Mouse (Mus musculus): ENCODE results near the gene Plekha7. TPM values are rescaled to one million over a fixed set of nuclear protein-coding genes. Genes with fewer than 3 reads are reported as not detected.
A peak's percentile ranks its signal among the peaks of the same experiment; 100 is the strongest.

Gene Plekha7
- polyA plus RNA-seq, 1 experiment from 2014 or later, result 5.4 TPM

GRCm38 (mm10) chr7:116245815-116246695 is 62.1 kb downstream of the Plekha7 start:
- Histone ChIP-seq H3K4me3 (replicated peaks) (no peak overlapping the region), H3K9me3 (replicated peaks) (0 out of 2 replicates have a peak, but pooled peaks cover 4% of the 10 kb centered on the region), H3K4me2 (peak overlapping the region; percentile 44), H3K4me1 (peaks cover 32% of the 10 kb centered on the region), H3K9ac (replicated peaks) (no peak overlapping the region), H3K27ac (replicated peaks) (peak overlapping the region; percentile 54; the same call in 1 of the 2 replicates), H3K27me3 (replicated peaks) (no peaks in the 10 kb centered on the region), H3K36me3 (no peaks in the 10 kb centered on the region)
- ATAC-seq (ENCODE audit: low FRiP score), result peak; percentile 30; the same call in 1 of the 2 replicates
- 20% methylated on average over 15 of the region's 15 CpGs for WGBS

DNA sequence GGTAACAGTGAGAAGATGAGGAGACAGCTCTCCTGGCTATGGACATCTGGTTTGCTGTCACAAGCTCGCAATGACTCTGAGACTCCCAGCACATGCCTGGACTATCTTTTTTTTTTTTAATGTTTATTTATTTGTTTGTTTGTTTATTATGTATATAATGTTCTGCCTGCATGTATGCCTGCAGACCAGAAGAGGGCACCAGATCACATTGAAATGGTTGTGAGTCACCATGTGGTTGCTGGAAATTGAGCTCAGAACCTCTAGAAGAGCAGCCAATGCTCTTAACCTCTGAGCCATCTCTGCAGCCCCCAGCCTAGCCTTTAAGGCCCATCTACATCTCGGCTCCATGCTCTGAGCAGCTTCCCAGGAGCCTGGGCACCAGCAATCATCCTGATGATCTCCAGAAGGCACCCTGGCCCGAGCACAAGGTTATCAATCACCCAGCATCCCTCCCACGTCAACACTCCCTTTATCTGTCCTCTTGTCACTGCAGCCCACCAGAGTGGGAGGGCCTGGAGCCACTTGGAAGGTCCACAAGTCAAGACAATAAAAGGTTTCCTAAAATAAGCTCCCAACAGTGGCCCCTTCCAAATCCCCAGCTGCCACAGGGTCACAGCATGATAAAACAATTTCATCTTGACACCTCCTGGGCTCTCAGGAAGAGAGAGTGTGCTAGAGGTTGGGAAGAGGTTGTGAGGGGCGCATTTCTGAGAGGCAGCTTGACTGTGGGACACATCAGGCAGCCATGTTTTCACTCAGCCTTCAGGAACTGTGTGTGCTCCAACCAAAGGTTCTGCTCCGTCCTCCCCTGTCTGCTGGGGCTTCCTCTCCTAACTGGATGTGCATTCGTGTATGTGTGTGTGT is 63.6 kb downstream of the Plekha7 start:
- ATAC-seq (ENCODE audit: low FRiP score), result no peak
- H3K9me3 ChIP-seq (replicated peaks), result 0 out of 2 replicates have a peak, but pooled peaks cover 4% of the 10 kb centered on the region
- H3K9ac ChIP-seq (replicated peaks), result no peak overlapping the region
- no peak overlapping the region for H3K4me3 ChIP-seq (replicated peaks)
- no peak overlapping the region for H3K4me2 ChIP-seq
- no peaks in the 10 kb centered on the region for H3K27me3 ChIP-seq (replicated peaks)
- WGBS, result 36% methylated on average over 7 of the region's 7 CpGs
- no peaks in the 10 kb centered on the region for H3K36me3 ChIP-seq
- H3K4me1 ChIP-seq, result peaks cover 36% of the 10 kb centered on the region
- no peak overlapping the region for H3K27ac ChIP-seq (replicated peaks)

GRCm38 (mm10) chr7:116242810-116243209 is 65.4 kb downstream of the Plekha7 start:
- no peak for ATAC-seq (ENCODE audit: low FRiP score)

DNA sequence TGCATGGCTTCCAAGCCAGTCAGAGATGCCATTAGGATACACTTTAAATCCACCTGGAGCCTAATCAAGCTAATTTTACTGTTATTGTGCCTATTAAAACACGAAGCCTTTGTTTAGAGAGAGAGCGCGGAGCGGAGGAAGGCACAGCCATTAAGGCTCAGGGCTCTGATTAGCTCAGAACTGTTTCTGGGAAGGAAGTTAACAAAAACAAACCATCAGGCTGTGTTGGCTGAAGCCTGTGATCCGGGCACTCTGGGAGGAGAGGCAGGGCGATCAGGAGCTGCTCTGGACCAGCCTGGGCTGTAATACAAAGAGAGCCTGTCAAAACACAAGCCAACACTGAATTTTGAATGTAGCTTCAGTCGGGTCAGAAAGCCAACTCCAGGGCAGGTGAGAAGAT is 66.6 kb downstream of the Plekha7 start:
- Histone ChIP-seq H3K27me3 (replicated peaks) (peaks cover 7% of the 10 kb centered on the region; the same call in 1 of the 2 replicates), H3K36me3 (no peaks in the 10 kb centered on the region), H3K4me1 (peaks cover 48% of the 10 kb centered on the region), H3K27ac (replicated peaks) (0 out of 2 replicates have a peak overlapping the region, but pooled peaks have one; percentile 23), H3K9ac (replicated peaks) (no peak overlapping the region), H3K4me2 (peak overlapping the region; percentile 26), H3K9me3 (replicated peaks) (no peaks in the 10 kb centered on the region), H3K4me3 (replicated peaks) (no peak overlapping the region)
- 22% methylated on average over 7 of the region's 7 CpGs for WGBS
- ATAC-seq (ENCODE audit: low FRiP score), result no peak

More at GRCm38 (mm10) chr7:116242810-116243209, 65.4 kb downstream of the Plekha7 start:
- Histone ChIP-seq H3K4me2 (no peak overlapping the region), H3K36me3 (no peaks in the 10 kb centered on the region), H3K4me1 (peaks cover 42% of the 10 kb centered on the region), H3K4me3 (replicated peaks) (no peak overlapping the region), H3K9me3 (replicated peaks) (no peaks in the 10 kb centered on the region), H3K9ac (replicated peaks) (no peak overlapping the region), H3K27ac (replicated peaks) (no peak overlapping the region), H3K27me3 (replicated peaks) (peaks cover 7% of the 10 kb centered on the region; the same call in 1 of the 2 replicates)
- 90% methylated on average over 3 of the region's 3 CpGs for WGBS

GRCm38 (mm10) chr7:116240791-116241474 is 67.2 kb downstream of the Plekha7 start:
- Histone ChIP-seq H3K36me3 (no peaks in the 10 kb centered on the region), H3K4me3 (replicated peaks) (no peak overlapping the region), H3K27ac (replicated peaks) (no peak overlapping the region), H3K27me3 (replicated peaks) (peaks cover 13% of the 10 kb centered on the region; the same call in 1 of the 2 replicates), H3K4me2 (no peak overlapping the region), H3K9ac (replicated peaks) (no peak overlapping the region), H3K9me3 (replicated peaks) (no peaks in the 10 kb centered on the region), H3K4me1 (peaks cover 49% of the 10 kb centered on the region)
- 63% methylated on average over 12 of the region's 12 CpGs for WGBS
- no peak for ATAC-seq (ENCODE audit: low FRiP score)

GRCm38 (mm10) chr7:116240353-116240752 is 67.8 kb downstream of the Plekha7 start:
- H3K9ac ChIP-seq (replicated peaks), result no peak overlapping the region
- peaks cover 51% of the 10 kb centered on the region for H3K4me1 ChIP-seq
- no peak overlapping the region for H3K27ac ChIP-seq (replicated peaks)
- H3K4me3 ChIP-seq (replicated peaks), result no peak overlapping the region
- H3K27me3 ChIP-seq (replicated peaks), result peaks cover 17% of the 10 kb centered on the region
- WGBS, result 72% methylated on average over 4 of the region's 4 CpGs
- H3K36me3 ChIP-seq, result no peaks in the 10 kb centered on the region
- H3K9me3 ChIP-seq (replicated peaks), result no peaks in the 10 kb centered on the region
- no peak overlapping the region for H3K4me2 ChIP-seq
- no peak for ATAC-seq (ENCODE audit: low FRiP score)

DNA sequence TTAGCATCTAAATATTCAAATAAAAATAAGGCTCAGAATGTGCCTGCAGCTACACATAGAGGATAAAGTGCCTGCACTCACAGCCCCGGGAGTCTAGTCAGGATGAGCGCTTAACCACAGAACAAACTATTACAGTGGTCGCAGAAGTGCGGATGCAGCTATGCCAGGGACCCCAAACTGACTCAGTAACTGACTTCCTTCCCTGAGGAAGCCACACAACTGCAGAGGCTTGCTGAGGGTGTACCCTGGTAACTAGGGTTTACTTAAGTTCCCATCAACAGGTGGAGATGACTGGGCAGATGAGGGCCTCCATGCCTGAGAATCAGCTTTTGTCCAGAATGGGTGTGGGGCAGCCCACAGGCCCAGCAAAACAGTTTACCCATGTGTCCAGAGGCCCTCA is 69.9 kb downstream of the Plekha7 start:
- H3K27ac ChIP-seq (replicated peaks), result no peak overlapping the region
- no peak for ATAC-seq (ENCODE audit: low FRiP score)
- H3K4me3 ChIP-seq (replicated peaks), result peak overlapping the region; percentile 50; the same call in 1 of the 2 replicates
- no peaks in the 10 kb centered on the region for H3K36me3 ChIP-seq
- H3K4me1 ChIP-seq, result peaks cover 48% of the 10 kb centered on the region
- no peak overlapping the region for H3K9ac ChIP-seq (replicated peaks)
- H3K9me3 ChIP-seq (replicated peaks), result no peaks in the 10 kb centered on the region
- 68% methylated on average over 4 of the region's 4 CpGs for WGBS
- peaks cover 19% of the 10 kb centered on the region for H3K27me3 ChIP-seq (replicated peaks)
- H3K4me2 ChIP-seq, result no peak overlapping the region

DNA sequence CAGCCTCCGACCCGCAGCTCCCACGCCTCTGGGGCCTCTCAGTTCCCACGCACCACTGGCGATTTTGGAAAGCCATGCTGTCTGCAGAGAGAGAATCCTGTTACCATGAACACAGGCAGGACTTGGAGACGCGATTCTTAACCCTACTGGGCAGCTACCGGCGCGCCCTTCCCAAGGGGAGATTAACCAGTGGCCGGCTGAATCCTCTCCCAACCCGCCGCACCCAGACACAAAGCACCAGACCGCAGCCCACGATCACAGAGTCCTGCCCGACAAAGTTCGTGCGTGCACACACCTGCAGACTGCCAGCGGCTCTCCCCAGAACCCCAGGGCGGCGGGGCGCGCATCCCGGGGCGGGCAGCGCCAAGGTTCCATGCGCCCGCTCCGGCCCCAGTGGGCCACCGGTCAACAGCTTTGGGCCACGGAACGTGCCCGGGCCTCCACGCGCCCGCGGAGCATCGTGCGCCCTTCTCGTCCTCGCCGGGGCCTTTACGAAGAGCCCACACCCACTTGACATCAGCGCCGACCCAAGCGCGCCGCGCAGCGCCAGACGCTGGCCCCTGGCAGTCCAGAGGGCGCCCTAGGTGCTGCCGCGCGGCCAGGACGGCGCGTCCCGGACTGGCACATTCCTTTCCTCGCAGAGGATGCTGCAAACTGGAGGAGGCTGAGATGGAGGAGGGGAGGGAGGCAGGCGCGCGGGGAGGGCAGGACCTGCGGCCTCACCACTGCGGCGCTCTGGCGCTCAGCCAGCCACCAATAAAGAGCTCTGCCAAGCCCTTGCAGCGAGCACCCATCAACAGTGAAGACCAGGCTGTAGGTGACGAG is 70.8 kb downstream of the Plekha7 start:
- H3K9ac ChIP-seq (replicated peaks), result peak overlapping the region; percentile 29
- H3K4me2 ChIP-seq, result peak overlapping the region; percentile 97
- H3K4me3 ChIP-seq (replicated peaks), result peak overlapping the region; percentile 50
- WGBS, result under 1% methylated on average over 65 of the region's 69 CpGs
- peaks cover 48% of the 10 kb centered on the region for H3K4me1 ChIP-seq
- H3K9me3 ChIP-seq (replicated peaks), result no peaks in the 10 kb centered on the region
- H3K36me3 ChIP-seq, result no peaks in the 10 kb centered on the region
- 0 out of 2 replicates have a peak overlapping the region, but pooled peaks have one; percentile 10 for H3K27ac ChIP-seq (replicated peaks)
- peak; percentile 68 for ATAC-seq (ENCODE audit: low FRiP score)
- H3K27me3 ChIP-seq (replicated peaks), result peaks cover 19% of the 10 kb centered on the region

DNA sequence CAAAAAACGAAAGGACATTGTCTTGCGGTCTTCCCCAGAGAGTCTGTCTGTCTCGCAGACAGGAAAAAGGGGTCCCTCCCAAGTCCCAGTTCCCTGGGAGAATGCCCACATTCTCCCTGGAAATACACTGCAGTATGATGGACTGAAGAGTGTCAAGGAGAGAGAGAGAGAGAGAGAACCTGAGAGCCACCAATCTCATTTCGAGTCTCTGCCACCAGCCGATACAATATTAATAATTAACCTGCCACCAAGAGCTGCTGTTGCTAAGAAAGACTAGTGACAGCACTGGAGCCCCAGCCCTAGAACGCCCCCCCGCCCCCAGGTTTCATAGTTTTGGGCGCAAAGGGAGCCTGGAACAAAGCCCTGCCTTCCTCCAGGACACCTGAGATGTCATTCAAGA is 71.6 kb downstream of the Plekha7 start:
- Histone ChIP-seq H3K4me2 (peak overlapping the region; percentile 97), H3K9ac (replicated peaks) (peak overlapping the region; percentile 29; the same call in 1 of the 2 replicates), H3K4me1 (peaks cover 44% of the 10 kb centered on the region), H3K27me3 (replicated peaks) (peaks cover 19% of the 10 kb centered on the region), H3K36me3 (no peaks in the 10 kb centered on the region), H3K27ac (replicated peaks) (no peak overlapping the region), H3K4me3 (replicated peaks) (peak overlapping the region; percentile 50), H3K9me3 (replicated peaks) (no peaks in the 10 kb centered on the region)
- WGBS, result 43% methylated on average over 8 of the region's 8 CpGs
- ATAC-seq (ENCODE audit: low FRiP score), result no peak

DNA sequence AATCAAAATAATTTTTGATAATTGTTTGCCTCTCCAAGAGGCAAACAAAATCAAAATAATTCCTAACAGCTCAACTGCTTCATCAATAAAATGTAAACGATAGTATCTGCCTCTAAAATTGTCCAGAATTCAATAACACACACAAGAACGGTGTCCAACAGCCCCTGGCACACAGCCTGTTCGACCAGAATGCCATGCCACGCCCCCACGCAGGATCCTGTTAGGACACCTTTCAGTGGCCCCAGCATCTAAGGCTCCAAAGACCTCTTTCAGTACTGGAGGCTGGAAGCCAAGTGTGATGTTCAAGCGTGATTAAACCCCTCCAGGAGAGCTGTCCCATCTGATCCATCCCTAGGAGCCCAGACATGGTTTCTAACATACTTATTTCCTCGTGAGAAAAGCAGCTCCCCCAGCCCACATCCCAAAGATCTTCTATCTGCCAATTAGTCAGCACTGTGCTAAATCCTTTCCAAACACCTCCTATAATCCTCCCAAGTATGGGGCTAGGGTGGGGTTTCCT is 73.8 kb downstream of the Plekha7 start:
- peaks cover 19% of the 10 kb centered on the region for H3K27me3 ChIP-seq (replicated peaks)
- WGBS, result 75% methylated on average over 7 of the region's 7 CpGs
- no peak overlapping the region for H3K4me2 ChIP-seq
- H3K27ac ChIP-seq (replicated peaks), result no peak overlapping the region
- peaks cover 35% of the 10 kb centered on the region for H3K4me1 ChIP-seq
- ATAC-seq (ENCODE audit: low FRiP score), result no peak
- no peak overlapping the region for H3K9ac ChIP-seq (replicated peaks)
- no peaks in the 10 kb centered on the region for H3K36me3 ChIP-seq
- H3K9me3 ChIP-seq (replicated peaks), result no peaks in the 10 kb centered on the region
- no peak overlapping the region for H3K4me3 ChIP-seq (replicated peaks)
